Mouse (Mus musculus): Measurements from ENCODE around the gene Frrs1.
"Not testable (repeated sequence)": the region's sequence is repeated elsewhere in the genome, so short reads cannot be mapped to it uniquely, and the experiment has no call there.

Frrs1 gene

DNA sequence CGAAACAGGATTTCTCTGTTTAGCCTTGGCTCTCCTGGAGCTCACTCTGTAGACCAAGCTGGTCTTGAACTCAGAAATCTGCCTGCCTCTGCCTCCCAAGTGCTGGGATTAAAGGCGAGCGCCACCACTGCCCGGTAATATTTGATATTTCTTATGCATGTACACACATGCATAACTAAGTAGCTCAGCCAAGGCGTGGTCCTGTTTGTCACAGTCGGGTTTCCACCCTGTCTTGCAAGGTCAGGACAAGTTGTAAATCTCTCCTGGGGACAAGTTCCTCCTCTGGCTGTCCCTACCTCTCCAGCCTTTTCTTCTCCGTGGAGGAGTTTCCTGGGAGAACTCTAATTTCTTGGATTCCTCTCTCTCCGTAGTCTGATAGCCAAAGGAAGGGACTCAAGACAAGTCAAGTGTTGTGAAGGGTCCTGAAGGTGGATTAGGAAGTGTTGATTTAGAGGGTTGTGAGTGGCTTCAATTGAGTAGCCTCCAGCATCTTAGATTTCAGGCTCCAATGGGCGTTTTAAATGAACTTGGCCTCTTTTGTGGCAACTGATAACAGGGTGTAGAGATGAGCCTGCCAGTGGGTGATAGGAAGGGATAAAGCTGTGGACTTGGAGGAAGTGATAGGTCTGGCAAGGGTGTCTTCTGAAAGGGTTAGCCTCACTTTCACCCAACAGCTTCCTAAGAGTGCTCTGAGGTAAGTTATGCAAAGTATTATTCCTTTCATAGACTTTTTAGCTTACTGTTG is at the start of gene Frrs1:
Gene Frrs1 (plus strand): TSS at position 524 of the 745 bp plus-strand sequence.
- DNase-seq (ENCODE audit: extremely low read depth, low read depth, low spot score) = no peak

DNA sequence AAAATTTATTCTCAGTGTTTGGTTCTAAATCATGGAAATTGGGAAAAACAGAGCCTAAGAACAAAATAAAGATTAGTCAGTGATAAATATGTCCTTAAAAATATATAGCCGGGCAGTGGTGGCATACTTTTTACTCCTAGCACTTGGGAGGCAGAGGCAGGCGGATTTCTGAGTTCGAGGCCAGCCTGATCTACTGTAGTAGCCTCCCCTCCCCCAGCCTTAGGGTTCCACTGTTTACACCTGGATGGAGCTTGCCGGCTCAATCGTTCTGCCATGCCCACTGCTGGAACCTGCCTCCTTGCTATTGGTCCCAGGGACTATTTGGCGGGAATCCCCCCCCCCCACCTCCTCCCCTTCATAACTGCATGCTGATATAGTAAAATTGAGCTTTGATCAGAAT is 48.9 kb upstream of the Frrs1 start:
- DNase-seq (ENCODE audit: extremely low read depth, low read depth, low spot score) = not testable (repeated sequence)

DNA sequence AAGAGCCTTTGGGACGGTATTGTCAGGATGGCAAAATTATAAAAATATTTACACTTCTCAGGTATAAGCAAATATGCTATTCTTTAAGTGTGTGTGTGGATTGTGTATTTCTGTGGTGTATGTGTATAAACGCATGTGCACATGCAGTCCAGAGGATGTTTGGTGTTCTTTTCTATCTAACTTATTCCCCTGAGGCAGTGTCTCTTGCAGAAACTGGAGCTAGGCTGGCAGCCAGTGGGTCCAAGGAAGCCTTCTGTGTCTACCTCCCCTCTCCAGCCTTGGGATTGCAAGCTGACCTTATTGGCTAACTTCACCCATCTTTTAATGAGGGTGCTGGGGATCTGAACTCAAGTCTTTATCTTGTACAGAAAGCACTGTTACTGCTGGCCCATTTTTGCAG is 46.3 kb upstream of the Frrs1 start:
- DNase-seq (ENCODE audit: extremely low read depth, low read depth, low spot score) = no peak

DNA sequence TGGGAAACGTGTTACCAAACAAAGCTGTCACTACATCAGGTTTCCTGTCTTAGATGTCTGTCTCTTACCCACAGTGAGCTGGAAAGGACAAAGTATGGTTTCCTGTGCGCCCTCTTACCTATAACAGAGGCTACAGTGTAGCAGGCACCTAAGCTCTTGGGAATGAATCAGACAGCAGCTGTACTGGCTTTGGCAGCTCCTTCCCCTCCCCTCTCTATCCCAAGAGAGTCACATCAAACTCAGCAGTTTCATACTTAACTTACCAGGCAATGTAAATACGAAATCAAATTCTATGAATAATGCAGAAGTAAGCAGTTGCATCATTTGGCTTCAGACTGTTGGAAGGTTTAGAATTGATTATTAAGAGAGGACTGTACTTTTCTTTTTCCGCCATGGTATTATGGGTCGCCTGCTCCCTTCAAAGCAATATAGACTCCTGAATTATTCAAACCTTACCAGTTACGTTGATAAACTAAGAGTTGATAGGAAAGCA is 43.9 kb upstream of the Frrs1 start:
- DNase-seq (ENCODE audit: extremely low read depth, low read depth, low spot score) = no peak

DNA sequence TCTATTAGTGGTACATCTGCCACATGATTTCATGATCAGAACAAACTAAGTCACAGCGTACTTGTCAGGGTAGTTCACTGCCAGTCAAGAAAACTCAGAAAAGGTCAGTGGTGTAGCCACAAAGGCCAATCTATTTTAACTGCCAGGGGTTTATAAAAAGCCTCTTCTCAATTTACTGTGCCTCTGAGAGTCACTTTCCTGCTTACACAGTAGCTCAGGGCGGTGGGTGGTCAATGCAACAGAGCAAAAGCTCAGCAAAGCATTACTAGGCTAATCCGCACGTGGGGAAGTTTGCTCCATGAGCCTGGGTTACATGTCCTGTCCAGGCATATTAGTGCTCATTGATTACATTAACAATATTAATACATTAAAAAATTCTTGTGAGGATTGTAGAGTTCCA is 43.3 kb upstream of the Frrs1 start:
- no peak for DNase-seq (ENCODE audit: extremely low read depth, low read depth, low spot score)

DNA sequence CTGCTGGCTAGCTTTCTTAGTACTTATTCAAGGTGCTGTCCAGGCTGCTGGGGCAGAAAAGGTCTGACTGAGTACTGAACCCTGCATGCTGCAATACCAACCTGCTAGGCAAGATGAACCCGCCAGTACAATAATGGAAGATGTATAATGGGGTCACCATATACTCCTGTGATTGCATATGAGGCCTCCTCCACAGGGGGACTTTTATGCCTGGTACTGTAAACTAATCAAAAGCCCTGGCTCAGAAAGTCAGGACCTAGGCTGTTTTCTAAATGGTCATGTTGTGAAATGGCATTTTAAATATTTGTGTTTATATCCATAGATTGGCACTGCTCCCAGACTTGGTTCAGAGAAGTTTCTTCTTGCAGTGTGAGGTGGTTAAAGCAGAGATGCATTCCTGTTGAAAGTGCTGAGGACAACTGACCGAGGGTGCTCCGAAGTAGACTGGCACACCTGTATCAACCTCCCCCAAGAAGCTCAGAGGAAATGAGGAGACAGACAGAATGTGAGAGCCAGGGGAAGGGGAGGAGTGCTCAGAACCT is 42.5 kb upstream of the Frrs1 start:
- DNase-seq (ENCODE audit: extremely low read depth, low read depth, low spot score) = no peak

DNA sequence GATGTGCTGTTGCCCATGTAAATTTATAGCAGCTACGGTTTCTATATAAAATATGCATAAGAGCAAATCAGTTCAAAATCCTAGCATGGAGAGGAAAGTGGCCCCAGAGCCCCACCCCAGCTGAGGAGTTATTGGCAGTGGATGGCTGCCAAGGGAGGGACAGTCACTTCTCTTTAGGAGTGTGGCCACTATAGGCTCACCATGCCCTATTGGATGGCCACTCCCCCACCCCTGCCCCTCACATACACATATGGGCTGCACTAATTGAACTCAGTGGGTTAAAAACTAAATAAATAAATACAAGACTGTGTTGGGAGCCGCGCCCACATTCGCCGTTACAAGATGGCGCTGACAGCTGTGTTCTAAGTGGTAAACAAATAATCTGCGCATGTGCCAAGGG is 42.0 kb upstream of the Frrs1 start:
- DNase-seq (ENCODE audit: extremely low read depth, low read depth, low spot score) = no peak

DNA sequence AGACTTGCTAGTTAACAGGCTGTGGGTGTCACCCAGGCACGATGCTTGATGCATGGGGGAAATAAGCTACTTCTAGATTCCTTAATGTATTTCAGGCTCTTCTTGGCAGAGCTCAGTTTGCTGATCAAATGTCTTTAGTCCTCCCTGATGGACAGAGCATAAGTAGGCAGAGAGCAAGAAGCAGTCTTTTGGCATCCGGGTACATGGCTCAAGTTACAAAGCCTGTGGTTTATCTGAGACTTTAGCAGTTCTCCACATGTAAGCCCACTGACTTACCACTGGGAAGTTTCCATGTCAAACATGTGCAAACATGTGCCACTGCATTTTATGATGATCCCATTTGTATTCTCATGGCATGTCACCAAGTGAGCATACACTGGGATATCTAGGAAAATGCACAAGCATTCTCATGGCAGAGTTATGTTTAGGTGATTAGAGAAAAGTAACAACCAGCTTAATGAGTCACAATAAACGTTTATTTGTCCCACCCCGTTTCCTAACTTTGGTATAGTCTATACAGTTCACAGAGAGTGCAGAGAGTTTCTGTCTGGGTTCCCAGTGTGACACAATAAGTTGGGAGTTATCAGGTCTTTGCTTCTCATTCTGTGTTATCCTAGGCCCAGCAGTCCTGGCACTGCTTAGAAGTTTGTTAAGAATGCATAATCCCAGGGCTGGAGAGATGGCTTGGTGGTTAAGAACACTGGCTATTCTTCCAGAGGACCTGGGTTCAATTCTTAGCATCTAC is 32.6 kb upstream of the Frrs1 start:
- DNase-seq (ENCODE audit: extremely low read depth, low read depth, low spot score) = no peak

DNA sequence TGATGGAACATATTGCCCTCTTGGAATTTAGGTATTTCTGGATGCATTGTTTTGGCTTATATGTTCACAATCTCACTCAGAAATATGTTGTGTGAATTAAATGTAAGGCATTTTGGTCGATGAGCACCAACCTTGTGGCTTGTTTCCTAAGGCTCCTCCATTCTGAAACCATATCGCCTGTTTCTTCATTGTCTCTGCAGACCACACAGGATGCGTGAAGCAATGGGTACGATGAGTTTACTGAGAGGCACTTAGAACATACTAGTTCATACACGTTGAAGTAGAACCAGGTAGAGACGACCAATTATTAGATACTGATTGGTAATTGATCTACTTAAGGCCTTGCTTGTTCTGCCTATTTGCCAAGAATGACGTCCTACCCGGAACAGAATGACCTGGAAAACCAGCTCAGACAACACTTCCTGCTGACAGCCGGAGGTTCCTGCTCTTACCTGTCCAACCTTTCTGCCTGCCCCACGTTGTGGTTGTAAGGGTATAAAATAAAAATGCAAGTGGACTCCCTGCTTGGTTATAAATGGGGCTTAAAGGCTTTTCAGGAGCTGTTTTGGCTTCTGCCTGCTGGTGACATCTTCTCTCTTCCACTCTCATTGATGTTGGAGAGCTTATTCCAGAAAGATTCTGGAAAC is 29.9 kb upstream of the Frrs1 start:
- no peak for DNase-seq (ENCODE audit: extremely low read depth, low read depth, low spot score)

DNA sequence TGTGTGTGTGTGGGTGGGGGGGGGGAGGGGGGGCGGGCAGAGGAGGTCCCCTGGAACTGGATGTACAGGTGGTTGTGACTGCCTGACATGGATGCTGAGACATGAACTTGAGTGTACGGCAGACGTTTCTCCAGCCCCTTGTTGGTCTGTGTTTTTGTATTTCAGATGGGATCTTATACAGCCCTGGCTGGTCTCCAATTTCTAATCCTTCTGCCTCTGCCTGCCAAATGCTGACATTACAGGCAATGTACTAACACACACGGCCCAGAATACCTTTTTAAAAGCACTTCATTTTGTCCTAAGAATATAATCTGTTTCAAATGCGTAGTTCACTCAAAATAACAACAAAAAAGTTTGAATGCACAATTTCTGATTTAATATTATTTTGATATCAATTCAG is 27.9 kb upstream of the Frrs1 start:
- no peak for DNase-seq (ENCODE audit: extremely low read depth, low read depth, low spot score)

DNA sequence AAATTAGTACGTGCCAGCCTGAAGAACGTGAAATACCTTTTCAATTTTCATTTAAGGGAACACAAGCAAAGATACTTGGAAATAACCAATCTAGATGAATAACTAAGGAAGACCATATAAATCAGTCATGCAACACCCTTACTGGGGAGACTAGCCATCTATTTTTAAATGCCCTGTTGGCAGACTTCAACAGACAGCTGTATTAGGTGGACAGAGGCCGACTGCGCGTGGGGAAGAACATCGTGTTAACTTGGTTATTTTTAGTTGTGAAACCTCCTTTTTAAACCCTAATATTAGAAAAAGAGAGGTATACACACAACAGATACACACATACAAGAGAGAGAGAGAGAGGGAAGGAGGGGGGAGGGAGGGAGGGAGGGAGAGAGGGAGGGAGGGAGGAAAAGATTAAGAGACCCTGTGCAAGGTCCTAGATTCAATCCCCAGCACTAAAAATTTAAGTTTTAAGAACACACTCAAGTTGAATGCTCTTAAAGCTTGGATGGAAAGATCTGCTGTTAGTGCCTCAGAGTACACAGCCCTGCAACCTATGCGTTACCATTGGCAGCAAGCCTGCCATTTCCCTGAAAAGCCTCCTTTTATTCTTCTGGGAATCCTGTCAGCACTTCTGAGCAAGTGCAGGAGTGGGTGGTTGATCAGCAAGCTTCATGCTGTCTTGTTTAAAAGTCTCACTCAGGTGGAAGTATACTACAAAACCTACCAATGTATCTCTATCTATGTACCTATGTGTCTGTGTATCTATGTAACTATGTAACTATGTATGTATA is 26.5 kb upstream of the Frrs1 start:
- no peak for DNase-seq (ENCODE audit: extremely low read depth, low read depth, low spot score)

DNA sequence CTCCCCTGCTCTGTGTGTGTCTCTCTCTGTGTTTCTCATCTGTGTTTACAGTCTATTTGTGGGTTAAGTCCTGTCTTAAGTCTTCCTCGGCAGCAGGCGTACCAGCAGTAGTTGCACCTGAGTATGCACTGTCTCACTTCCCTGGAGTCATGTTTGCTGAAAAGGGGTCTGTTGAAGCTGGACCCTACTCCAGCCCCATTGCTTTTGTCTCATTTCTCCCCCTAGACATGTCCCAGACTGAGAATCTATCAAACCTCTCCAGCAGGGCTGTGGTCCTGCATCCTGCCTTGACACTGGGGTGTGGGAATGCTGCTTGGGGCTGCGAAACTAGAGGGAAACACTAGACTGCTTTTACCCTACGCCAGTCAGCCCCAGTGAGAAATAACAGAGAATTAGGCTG is 25.8 kb upstream of the Frrs1 start:
- DNase-seq (ENCODE audit: extremely low read depth, low read depth, low spot score) = no peak

DNA sequence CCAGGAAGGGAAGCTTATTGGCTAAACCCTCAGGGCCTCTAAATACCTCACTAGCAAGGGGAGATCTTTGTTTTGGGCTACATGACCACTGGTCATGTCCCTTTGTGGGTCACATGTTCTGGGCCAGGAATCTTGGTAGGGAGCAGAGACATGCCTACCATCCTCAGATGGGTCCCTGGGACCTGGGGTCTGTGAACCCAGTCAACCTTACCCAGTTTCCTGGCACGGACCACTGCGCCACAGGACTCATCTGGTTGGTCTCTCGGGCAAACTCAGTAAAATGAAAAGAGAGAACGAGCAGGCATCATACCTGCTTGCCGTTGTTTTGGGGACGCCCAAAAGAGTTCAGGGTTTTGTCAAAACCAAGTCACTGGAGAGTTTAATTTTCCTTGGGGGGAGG is 25.0 kb upstream of the Frrs1 start:
- no peak for DNase-seq (ENCODE audit: extremely low read depth, low read depth, low spot score)

DNA sequence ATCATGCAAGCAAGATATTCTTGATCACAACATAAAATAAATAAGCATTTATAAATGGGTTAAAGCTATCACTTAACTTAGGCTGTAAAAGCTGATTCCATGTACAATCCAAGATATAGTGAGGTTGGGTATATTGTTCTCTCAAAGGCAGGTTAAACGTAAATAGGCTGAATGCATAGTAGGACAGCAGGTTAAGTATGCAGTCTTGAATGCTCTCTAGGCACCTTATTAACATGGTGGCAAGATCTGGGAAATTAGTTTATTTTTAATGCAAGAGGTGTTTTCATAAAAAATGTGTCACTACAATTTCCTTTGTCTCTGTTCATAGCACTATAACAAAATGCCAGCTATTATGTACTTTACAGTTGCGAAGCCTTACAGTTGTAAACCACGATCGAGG is 23.9 kb upstream of the Frrs1 start:
- no peak for DNase-seq (ENCODE audit: extremely low read depth, low read depth, low spot score)

DNA sequence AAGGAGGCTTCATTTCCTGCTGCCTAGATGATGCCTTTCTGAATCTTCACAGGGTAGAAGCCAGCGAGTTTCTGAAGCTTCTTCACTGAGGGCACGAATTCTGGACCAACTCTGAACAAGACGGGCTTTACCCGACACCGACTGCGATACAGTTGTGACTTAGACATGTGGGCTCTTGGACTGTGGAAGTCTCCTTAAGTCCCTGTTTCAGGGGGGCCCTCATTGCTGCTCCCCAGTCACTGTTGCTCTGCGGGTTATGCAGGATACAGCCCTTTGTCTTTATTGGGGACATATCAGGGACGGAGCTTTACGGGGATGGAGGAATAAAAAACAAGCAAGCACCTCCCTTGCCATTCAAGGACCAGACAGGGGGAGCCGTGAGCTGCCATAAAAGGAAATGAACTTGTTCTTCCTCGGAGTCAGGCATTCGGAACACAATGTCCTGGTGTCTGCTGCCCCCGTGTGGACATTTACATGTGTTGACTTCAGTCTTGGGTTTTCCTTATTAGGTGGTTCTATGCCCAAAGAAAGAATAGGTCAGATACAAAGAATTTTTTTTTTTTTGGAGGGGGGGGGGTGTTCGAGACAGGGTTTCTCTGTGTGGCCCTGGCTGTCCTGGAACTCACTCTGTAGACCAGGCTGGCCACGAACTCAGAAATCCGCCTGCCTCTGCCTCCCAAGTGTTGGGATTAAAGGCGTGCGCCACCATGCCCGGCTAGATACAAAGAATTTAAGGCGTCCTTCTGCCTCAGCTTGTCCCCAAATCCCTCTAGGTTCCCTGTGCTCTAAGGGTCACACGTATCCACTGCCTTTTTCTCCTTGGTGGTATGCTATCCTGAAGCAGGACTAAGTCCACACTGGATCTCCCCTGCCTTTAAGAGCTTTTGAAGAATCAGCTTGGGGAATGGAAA is 23.2 kb upstream of the Frrs1 start:
- no peak for DNase-seq (ENCODE audit: extremely low read depth, low read depth, low spot score)

DNA sequence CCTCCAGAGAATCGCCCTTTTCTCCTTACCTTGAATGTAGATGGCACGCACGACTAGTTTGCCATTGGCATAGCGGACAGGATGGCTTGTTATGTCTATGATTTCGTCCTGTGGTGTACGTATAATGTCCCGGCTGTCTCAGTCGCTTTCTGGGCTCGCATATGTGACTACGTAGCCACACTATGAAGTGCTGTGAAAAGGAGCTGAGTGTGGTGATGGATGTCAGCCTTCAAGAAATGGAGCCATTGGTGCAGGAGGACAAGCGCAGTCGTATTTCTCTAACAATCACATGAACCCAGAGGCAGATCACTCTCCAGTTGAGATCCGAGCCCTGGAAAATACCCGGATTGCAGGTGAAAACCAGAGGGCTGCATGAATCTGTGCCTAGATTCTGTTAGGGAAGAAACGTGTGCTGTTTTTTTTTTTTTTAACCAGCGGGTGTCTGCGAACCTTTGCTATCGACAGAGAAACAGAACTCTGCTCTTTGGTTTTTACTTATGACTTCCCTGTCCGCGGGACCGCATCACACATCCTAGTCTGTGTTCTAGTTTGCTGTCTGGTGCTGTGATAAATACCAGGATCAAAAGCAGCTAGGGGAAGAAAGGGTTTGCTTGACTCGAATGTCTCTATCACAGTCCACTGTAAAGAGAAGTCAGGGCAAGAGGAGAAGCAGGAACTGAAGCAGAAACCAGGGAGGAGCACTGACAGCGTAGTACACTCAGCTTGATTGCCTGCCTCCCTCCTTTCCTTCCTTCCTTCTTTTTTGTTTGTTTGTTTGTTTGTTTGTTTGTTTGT is 22.4 kb upstream of the Frrs1 start:
- no peak for DNase-seq (ENCODE audit: extremely low read depth, low read depth, low spot score)

DNA sequence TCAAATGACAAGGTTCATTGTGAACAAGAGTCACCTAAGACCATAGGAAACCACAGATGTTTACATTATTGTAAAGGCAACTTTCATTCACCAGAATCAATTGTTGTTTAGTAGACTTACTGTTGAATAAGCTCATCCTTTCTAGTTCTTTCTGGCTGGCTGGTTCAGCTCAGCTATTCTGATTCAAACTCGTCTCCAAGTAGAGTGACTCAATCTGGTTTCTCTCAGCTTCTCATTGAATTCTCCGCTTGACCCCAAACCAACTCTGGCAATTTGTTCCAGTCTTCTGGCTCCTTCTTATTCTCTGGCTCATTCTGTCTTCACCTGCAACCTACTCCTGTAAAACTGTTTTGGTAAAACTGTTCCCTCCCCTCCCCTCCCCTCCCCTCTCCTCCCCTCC is 18.0 kb upstream of the Frrs1 start:
- no peak for DNase-seq (ENCODE audit: extremely low read depth, low read depth, low spot score)

DNA sequence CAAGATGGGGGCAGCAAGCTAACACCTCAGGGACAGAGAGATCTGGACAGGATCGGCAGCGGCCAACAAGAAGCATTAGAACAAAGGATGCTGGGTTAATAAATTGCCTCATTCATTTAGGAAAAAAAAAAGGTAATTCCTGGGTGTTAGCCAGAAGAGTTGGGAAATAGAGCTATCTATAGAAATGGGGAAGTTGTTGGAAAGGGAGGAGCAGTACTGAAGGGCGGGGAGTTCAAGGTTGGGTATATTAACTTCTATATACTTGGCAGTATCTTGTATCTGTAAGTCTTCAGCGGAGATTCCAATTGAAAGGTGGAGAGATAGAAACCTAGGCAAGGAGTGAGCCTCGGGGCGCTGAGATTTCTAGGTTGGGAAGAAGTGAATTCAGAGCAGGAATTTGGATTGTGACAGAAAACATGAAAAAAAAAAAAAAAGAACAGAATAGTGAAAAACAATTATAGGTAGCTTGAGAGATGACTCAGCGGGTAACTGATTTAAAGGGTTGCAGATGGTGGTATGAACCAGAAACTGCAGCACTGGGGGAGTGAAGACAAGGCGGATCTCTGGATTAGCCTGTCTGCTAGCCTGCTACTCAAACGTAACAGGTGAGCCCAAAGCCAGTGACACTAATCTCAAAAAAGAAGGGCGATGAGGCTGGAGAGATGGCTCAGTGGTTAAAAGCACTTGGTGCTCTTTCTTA is 14.2 kb upstream of the Frrs1 start:
- DNase-seq (ENCODE audit: extremely low read depth, low read depth, low spot score) = no peak
